Mouse (Mus musculus) liver, embryonic 14.5 days (tissue): ENCODE results near the gene Ankfy1. TPM values are rescaled to one million over a fixed set of nuclear protein-coding genes. Genes with fewer than 3 reads are reported as not detected.
A peak's percentile ranks its signal among the peaks of the same experiment; 100 is the strongest.

Experiments used
- ATAC-seq: fragments of 200-750 bp; cut with Nextera tagmentation; 2 replicates; pipeline ENCODE4 v1.8.0; 2017; ENCODE audit warnings: moderate number of reproducible peaks, mild to moderate bottlenecking, moderate library complexity; ENCODE audit not compliant: insufficient read depth
- DNase-seq, 3 experiments: peaks; one replicate each; pipeline ENCODE4 v3.0.0-alpha.2; 2012 to 2013; ENCODE audit warnings: low read depth in 3 of 3, low spot score in 3 of 3
- H3K27ac ChIP-seq: fragments of 300-500 bp; sonication (generic); 2 replicates; pipeline ENCODE4 v1.5.1; 2014; ENCODE audit warnings: moderate library complexity, mild to moderate bottlenecking, control low read depth, inconsistent platforms
- H3K27me3 ChIP-seq: fragments of 300-500 bp; sonication (generic); 2 replicates; pipeline ENCODE4 v1.6.1; 2014; ENCODE audit warnings: mild to moderate bottlenecking, low read length, moderate library complexity; ENCODE audit not compliant: control insufficient read depth, insufficient read depth
- H3K36me3 ChIP-seq: fragments of 300-500 bp; sonication (generic); replicated peaks from 2 replicates; pipeline ENCODE4 v1.6.1; 2014; ENCODE audit warnings: low read depth; ENCODE audit not compliant: control insufficient read depth, insufficient read depth
- H3K4me1 ChIP-seq, 2 experiments: fragments of 200-500 bp in 1 of 2; fragments of 300-500 bp in 1 of 2; sonication (generic) in 1 of 2; replicated peaks; 2 replicates each; pipeline ENCODE4 v1.6.1; 2012 to 2014; ENCODE audit warnings: antibody characterized with exemption in 1 of 2, inconsistent platforms in 1 of 2, low read length in 1 of 2; ENCODE audit not compliant: control insufficient read depth in 2 of 2, insufficient read depth in 2 of 2
- H3K4me2 ChIP-seq: fragments of 300-500 bp; sonication (generic); 2 replicates; pipeline ENCODE4 v1.6.1; 2014; ENCODE audit warnings: low read depth, mild to moderate bottlenecking, control low read depth, moderate library complexity
- H3K4me3 ChIP-seq, 2 experiments: fragments of 200-500 bp in 1 of 2; fragments of 300-500 bp in 1 of 2; sonication (generic) in 1 of 2; 2 replicates each; pipeline ENCODE4 v1.5.1; 2012 to 2014; ENCODE audit warnings: low read depth in 2 of 2, low read length in 2 of 2, mild to moderate bottlenecking in 2 of 2, control low read depth in 1 of 2, inconsistent platforms in 1 of 2, moderate library complexity in 1 of 2; ENCODE audit not compliant: insufficient read depth in 1 of 2
- H3K9ac ChIP-seq: fragments of 300-500 bp; sonication (generic); replicated peaks from 2 replicates; pipeline ENCODE4 v1.6.1; 2014; ENCODE audit warnings: mild to moderate bottlenecking, control low read depth, moderate library complexity
- H3K9me3 ChIP-seq: fragments of 300-500 bp; sonication (generic); 2 replicates; pipeline ENCODE4 v1.6.1; 2016; ENCODE audit warnings: low read length, mixed read lengths; ENCODE audit not compliant: control insufficient read depth
- CTCF ChIP-seq: IDR thresholded peaks from 2 replicates; pipeline ENCODE4 v1.5.1; 2016; ENCODE audit warnings: antibody characterized with exemption, low read depth, control low read depth
- EP300 ChIP-seq: IDR thresholded peaks from 2 replicates; pipeline ENCODE4 v1.6.1; 2016; ENCODE audit warnings: antibody characterized with exemption, low read depth
- WGBS: fragments of 180-500 bp; shearing (Covaris S2); extraction: QIAGEN DNeasy Blood & Tissue Kit; methylation state at CpG from one replicate; pipeline ENCODE4 v1.1.7; 2014; ENCODE audit not compliant: insufficient replicate concordance; 5-methylcytosine and 5-hydroxymethylcytosine counted together
- polyA plus RNA-seq, 2 experiments: library from polyadenylated mRNA; depleted of rRNA in 1 of 2; stranded (reverse) in 1 of 2; unstranded in 1 of 2; fragments of >200 nt; fragmentation: Nextera tagmentation in 1 of 2; extraction: Ambion mirVana in 1 of 2; gene quantifications; 2 replicates each; pipeline versions ENCODE4 v1.2.1 to v1.2.3; 2012 to 2014

The Ankfy1 gene
- polyA plus RNA-seq, 2 experiments = 10.5 to 11.9 TPM

- Histone ChIP-seq H3K4me2 (no peak overlapping the region), H3K27ac (no peak overlapping the region), H3K9ac (no peak overlapping the region), H3K36me3 (peaks cover 35% of the 10 kb centered on the region), H3K9me3 (no peaks in the 10 kb centered on the region), H3K27me3 (no peaks in the 10 kb centered on the region), H3K4me3 (no peak overlapping the region), H3K4me1 (no peaks in the 10 kb centered on the region)
- 77% methylated on average over 1 of the region's 1 CpGs for WGBS
- no peak for DNase-seq
- TF ChIP-seq CTCF (no peak), EP300 (no peak)
- ATAC-seq = no peak
Measured at GRCm38 (mm10) chr11:72739048-72739447, 49.2 kb downstream of the Ankfy1 start.

DNA sequence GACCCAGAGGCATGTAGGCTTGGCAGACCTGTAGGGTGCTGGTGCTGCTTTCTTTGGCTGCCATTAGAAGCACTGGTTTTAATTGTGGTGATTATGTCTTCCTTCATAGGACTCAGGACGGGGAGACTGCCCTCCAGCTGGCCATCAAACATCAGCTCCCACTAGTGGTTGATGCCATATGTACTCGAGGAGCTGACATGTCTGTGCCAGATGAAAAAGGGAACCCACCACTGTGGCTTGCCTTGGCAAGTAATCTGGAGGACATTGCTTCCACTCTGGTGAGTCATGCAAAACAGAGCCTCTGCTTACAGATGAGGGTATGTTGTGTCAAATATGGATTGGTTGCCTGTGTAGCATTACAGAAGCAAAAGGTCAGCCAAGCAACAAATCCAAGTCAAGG, 62.1 kb downstream of the Ankfy1 start:
- whole genome bisulfite sequencing = 36% methylated on average over 2 of the region's 2 CpGs
- Histone ChIP-seq H3K9me3 (no peaks in the 10 kb centered on the region), H3K9ac (no peak overlapping the region), H3K36me3 (peaks cover 66% of the 10 kb centered on the region), H3K27ac (no peak overlapping the region), H3K27me3 (no peaks in the 10 kb centered on the region), H3K4me3 (no peak overlapping the region), H3K4me2 (no peak overlapping the region), H3K4me1 (no peaks in the 10 kb centered on the region)
- ATAC-seq (no peak), DNase-seq (no peak)
- TF ChIP-seq EP300 (no peak), CTCF (peak; percentile 31)

- H3K9ac ChIP-seq = no peak overlapping the region
- ATAC-seq = no peak
- no peak overlapping the region for H3K27ac ChIP-seq
- no peak for DNase-seq
- WGBS = 93% methylated on average over 5 of the region's 5 CpGs
- H3K27me3 ChIP-seq = no peaks in the 10 kb centered on the region
- H3K4me2 ChIP-seq = no peak overlapping the region
- H3K36me3 ChIP-seq = peaks cover 73% of the 10 kb centered on the region
- H3K4me1 ChIP-seq = no peaks in the 10 kb centered on the region
- H3K9me3 ChIP-seq = no peaks in the 10 kb centered on the region
- H3K4me3 ChIP-seq = no peak overlapping the region
- TF ChIP-seq EP300 (no peak), CTCF (no peak)
Measured at GRCm38 (mm10) chr11:72758316-72758715, 68.5 kb downstream of the Ankfy1 start.

DNA sequence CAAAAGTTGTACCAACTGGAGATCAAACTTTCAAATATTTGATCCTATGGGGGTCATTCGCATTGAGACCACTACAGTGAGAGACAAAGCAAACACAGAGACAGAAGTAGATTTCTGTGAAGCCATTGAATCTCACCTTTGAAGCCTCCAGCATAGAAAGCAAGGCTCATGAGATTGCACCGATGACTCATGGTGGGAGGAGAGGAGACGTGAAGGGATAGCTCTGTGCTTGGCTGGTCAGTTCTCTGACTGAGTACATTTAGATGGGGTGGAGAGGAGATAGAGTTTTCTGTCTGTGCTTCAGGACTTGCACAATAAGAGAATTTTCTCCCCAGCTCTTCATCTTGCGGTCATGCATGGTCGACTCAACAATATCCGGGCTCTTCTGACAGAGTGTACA, 69.8 kb downstream of the Ankfy1 start:
- TF ChIP-seq CTCF (no peak), EP300 (no peak)
- ATAC-seq (no peak), DNase-seq (no peak)
- no peak overlapping the region for H3K4me2 ChIP-seq
- peaks cover 71% of the 10 kb centered on the region for H3K36me3 ChIP-seq
- no peak overlapping the region for H3K27ac ChIP-seq
- H3K27me3 ChIP-seq = no peaks in the 10 kb centered on the region
- H3K4me3 ChIP-seq = no peak overlapping the region
- H3K4me1 ChIP-seq = no peaks in the 10 kb centered on the region
- 90% methylated on average over 6 of the region's 6 CpGs for WGBS
- H3K9me3 ChIP-seq = no peaks in the 10 kb centered on the region
- no peak overlapping the region for H3K9ac ChIP-seq

GRCm38 (mm10) chr11:72760781-72761180, 71.0 kb downstream of the Ankfy1 start:
- ATAC-seq (no peak), DNase-seq (no peak)
- Histone ChIP-seq H3K4me3 (no peak overlapping the region), H3K27ac (no peak overlapping the region), H3K27me3 (no peaks in the 10 kb centered on the region), H3K9me3 (no peaks in the 10 kb centered on the region), H3K36me3 (peaks cover 68% of the 10 kb centered on the region), H3K9ac (no peak overlapping the region), H3K4me2 (no peak overlapping the region), H3K4me1 (no peaks in the 10 kb centered on the region)
- 51% methylated on average over 1 of the region's 1 CpGs for WGBS
- TF ChIP-seq CTCF (no peak), EP300 (no peak)

- Histone ChIP-seq H3K9ac (no peak overlapping the region), H3K4me2 (no peak overlapping the region), H3K4me3 (no peak overlapping the region), H3K27ac (no peak overlapping the region), H3K9me3 (no peaks in the 10 kb centered on the region), H3K27me3 (no peaks in the 10 kb centered on the region), H3K4me1 (no peaks in the 10 kb centered on the region), H3K36me3 (peaks cover 48% of the 10 kb centered on the region)
- no peak for DNase-seq
- 85% methylated on average over 4 of the region's 4 CpGs for WGBS
- ATAC-seq = no peak
- TF ChIP-seq EP300 (no peak), CTCF (no peak)
Measured at GRCm38 (mm10) chr11:72764270-72764669, 74.5 kb downstream of the Ankfy1 start.
